Mouse (Mus musculus): ENCODE data around the gene Lcn9.

DNA sequence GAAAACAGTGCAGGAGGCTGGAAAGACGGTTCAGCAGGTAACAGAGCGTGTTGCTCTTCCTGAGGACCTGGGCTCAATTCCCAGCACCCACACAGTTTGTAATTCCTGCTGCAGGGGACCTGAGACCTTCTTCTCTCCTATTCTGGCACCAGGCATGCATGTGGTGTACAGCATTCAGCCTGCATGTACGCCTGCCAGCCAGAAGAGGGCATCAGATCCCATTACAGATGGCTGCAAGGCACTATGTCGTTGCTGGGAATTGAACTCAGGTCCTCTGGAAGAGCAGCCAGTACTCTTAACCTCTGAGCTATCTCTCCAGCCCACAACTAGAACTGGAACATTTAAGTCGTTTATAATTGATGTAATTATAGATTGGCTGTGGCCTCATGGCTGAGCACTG, 9.6 kb upstream of the Lcn9 start:
- no peak for TF ChIP-seq ZNF384 (IDR thresholded peaks at IDR 0.05; ENCODE audit: low read depth, low read length)
- TF ChIP-seq CHD2 (IDR thresholded peaks at IDR 0.05; ENCODE audit: low read depth, low read length), result no peak
- no peak for TF ChIP-seq ZC3H11A (IDR thresholded peaks at IDR 0.05; ENCODE audit: borderline replicate concordance, low read depth, low read length)
